Mouse (Mus musculus): ENCODE measurements around the gene Kcnk6. TPM values are rescaled to one million over a fixed set of nuclear protein-coding genes. Genes with fewer than 3 reads are reported as not detected.

Gene Kcnk6
- polyA plus RNA-seq (2014; fragmentation: Nextera tagmentation; extraction: Ambion mirVana), result 0.37 and 0.38 TPM in 2 replicates

- peak; percentile 26; the same call in 1 of the 2 replicates for ATAC-seq (ENCODE audit: insufficient number of reproducible peaks, low FRiP score, low TSS enrichment, low read depth)
- no peak within 1 kb of the TSS for H3K27ac ChIP-seq (replicated peaks; ENCODE audit: low read depth, low read length)
These were observed at the start of gene Kcnk6 for GRCm38 (mm10) chr7:29232247-29233013. TSS of gene Kcnk6 (minus strand) at chr7:29232515.

GRCm38 (mm10) chr7:29281201-29282073 lies 49.1 kb upstream of the Kcnk6 start, which contains the start of gene Spint2:
TSS of gene Spint2 (minus strand) at chr7:29281912.
- Histone ChIP-seq H3K4me2 (ENCODE audit: low read depth, severe bottlenecking) (peak within 1 kb of the TSS; percentile 98), H3K9me3 (ENCODE audit: control insufficient read depth, low read length) (no peaks in the 10 kb centered on the region), H3K4me3 (ENCODE audit: low read depth, low read length) (peak within 1 kb of the TSS; percentile 41), H3K36me3 (ENCODE audit: control insufficient read depth, insufficient read depth, low read length) (no peaks in the 10 kb centered on the region), H3K9ac (ENCODE audit: low read length) (peak within 1 kb of the TSS; percentile 77), H3K27me3 (ENCODE audit: control insufficient read depth, insufficient read depth, low read length) (peaks cover 12% of the 10 kb centered on the region), H3K4me1 (ENCODE audit: control insufficient read depth, insufficient read depth, low read length) (no peaks in the 10 kb centered on the region), H3K27ac (replicated peaks; ENCODE audit: low read depth, low read length) (no peak within 1 kb of the TSS)
- WGBS, result under 1% methylated on average over 74 of the region's 80 CpGs
- peak; percentile 77 for ATAC-seq (ENCODE audit: insufficient number of reproducible peaks, low FRiP score, low TSS enrichment, low read depth)
- DNase-seq (ENCODE audit: low spot score), result peak; percentile 78

More at GRCm38 (mm10) chr7:29232247-29233013, at the start of gene Kcnk6:
- peak; percentile 41 for DNase-seq (ENCODE audit: low spot score)
- Histone ChIP-seq H3K4me3 (ENCODE audit: low read depth, low read length) (peak within 1 kb of the TSS; percentile 53), H3K4me2 (ENCODE audit: low read depth, severe bottlenecking) (peak within 1 kb of the TSS; percentile 90), H3K9me3 (ENCODE audit: control insufficient read depth, low read length) (no peaks in the 10 kb centered on the region), H3K4me1 (ENCODE audit: control insufficient read depth, insufficient read depth, low read length) (no peaks in the 10 kb centered on the region), H3K9ac (ENCODE audit: low read length) (peak within 1 kb of the TSS; percentile 75), H3K27me3 (ENCODE audit: control insufficient read depth, insufficient read depth, low read length) (peaks cover 26% of the 10 kb centered on the region), H3K36me3 (ENCODE audit: control insufficient read depth, insufficient read depth, low read length) (no peaks in the 10 kb centered on the region)
- 2% methylated on average over 56 of the region's 62 CpGs for WGBS

GRCm38 (mm10) chr7:29280801-29281200 lies 48.5 kb upstream of the Kcnk6 start:
- no peak for DNase-seq (ENCODE audit: low spot score)
- no peak overlapping the region for H3K27ac ChIP-seq (replicated peaks; ENCODE audit: low read depth, low read length)
- H3K27me3 ChIP-seq (ENCODE audit: control insufficient read depth, insufficient read depth, low read length), result peaks cover 12% of the 10 kb centered on the region
- no peak overlapping the region for H3K9ac ChIP-seq (ENCODE audit: low read length)
- 0 out of 2 replicates have a peak, but pooled peaks cover 2% of the 10 kb centered on the region for H3K4me1 ChIP-seq (ENCODE audit: control insufficient read depth, insufficient read depth, low read length)
- no peaks in the 10 kb centered on the region for H3K36me3 ChIP-seq (ENCODE audit: control insufficient read depth, insufficient read depth, low read length)
- peak overlapping the region; percentile 98 for H3K4me2 ChIP-seq (ENCODE audit: low read depth, severe bottlenecking)
- H3K9me3 ChIP-seq (ENCODE audit: control insufficient read depth, low read length), result no peaks in the 10 kb centered on the region
- H3K4me3 ChIP-seq (ENCODE audit: low read depth, low read length), result peak overlapping the region; percentile 41
- 10% methylated on average over 13 of the region's 13 CpGs for WGBS
- no peak for ATAC-seq (ENCODE audit: insufficient number of reproducible peaks, low FRiP score, low TSS enrichment, low read depth)

- 0 out of 2 replicates have a peak, but pooled peaks cover 2% of the 10 kb centered on the region for H3K4me1 ChIP-seq (ENCODE audit: control insufficient read depth, insufficient read depth, low read length)
- no peak for DNase-seq (ENCODE audit: low spot score)
- H3K27ac ChIP-seq (replicated peaks; ENCODE audit: low read depth, low read length), result no peak overlapping the region
- H3K9me3 ChIP-seq (ENCODE audit: control insufficient read depth, low read length), result no peaks in the 10 kb centered on the region
- H3K9ac ChIP-seq (ENCODE audit: low read length), result no peak overlapping the region
- H3K4me2 ChIP-seq (ENCODE audit: low read depth, severe bottlenecking), result no peak overlapping the region
- no peaks in the 10 kb centered on the region for H3K36me3 ChIP-seq (ENCODE audit: control insufficient read depth, insufficient read depth, low read length)
- no peak overlapping the region for H3K4me3 ChIP-seq (ENCODE audit: low read depth, low read length)
- peaks cover 12% of the 10 kb centered on the region for H3K27me3 ChIP-seq (ENCODE audit: control insufficient read depth, insufficient read depth, low read length)
- no peak for ATAC-seq (ENCODE audit: insufficient number of reproducible peaks, low FRiP score, low TSS enrichment, low read depth)
- 70% methylated on average over 8 of the region's 8 CpGs for WGBS
These were observed 47.6 kb upstream of the Kcnk6 start for GRCm38 (mm10) chr7:29279924-29280323.

GRCm38 (mm10) chr7:29279261-29279660 lies 46.9 kb upstream of the Kcnk6 start:
- no peaks in the 10 kb centered on the region for H3K36me3 ChIP-seq (ENCODE audit: control insufficient read depth, insufficient read depth, low read length)
- peaks cover 12% of the 10 kb centered on the region for H3K27me3 ChIP-seq (ENCODE audit: control insufficient read depth, insufficient read depth, low read length)
- no peaks in the 10 kb centered on the region for H3K9me3 ChIP-seq (ENCODE audit: control insufficient read depth, low read length)
- no peak overlapping the region for H3K4me3 ChIP-seq (ENCODE audit: low read depth, low read length)
- H3K9ac ChIP-seq (ENCODE audit: low read length), result no peak overlapping the region
- H3K27ac ChIP-seq (replicated peaks; ENCODE audit: low read depth, low read length), result no peak overlapping the region
- H3K4me1 ChIP-seq (ENCODE audit: control insufficient read depth, insufficient read depth, low read length), result 0 out of 2 replicates have a peak, but pooled peaks cover 2% of the 10 kb centered on the region
- no peak for ATAC-seq (ENCODE audit: insufficient number of reproducible peaks, low FRiP score, low TSS enrichment, low read depth)
- no peak overlapping the region for H3K4me2 ChIP-seq (ENCODE audit: low read depth, severe bottlenecking)
- DNase-seq (ENCODE audit: low spot score), result no peak

GRCm38 (mm10) chr7:29277510-29277909 lies 45.2 kb upstream of the Kcnk6 start:
- Histone ChIP-seq H3K9me3 (ENCODE audit: control insufficient read depth, low read length) (no peaks in the 10 kb centered on the region), H3K4me3 (ENCODE audit: low read depth, low read length) (no peak overlapping the region), H3K9ac (ENCODE audit: low read length) (no peak overlapping the region), H3K36me3 (ENCODE audit: control insufficient read depth, insufficient read depth, low read length) (no peaks in the 10 kb centered on the region), H3K4me2 (ENCODE audit: low read depth, severe bottlenecking) (no peak overlapping the region), H3K4me1 (ENCODE audit: control insufficient read depth, insufficient read depth, low read length) (0 out of 2 replicates have a peak, but pooled peaks cover 2% of the 10 kb centered on the region), H3K27me3 (ENCODE audit: control insufficient read depth, insufficient read depth, low read length) (peaks cover 9% of the 10 kb centered on the region), H3K27ac (replicated peaks; ENCODE audit: low read depth, low read length) (no peak overlapping the region)
- no peak for DNase-seq (ENCODE audit: low spot score)
- 86% methylated on average over 4 of the region's 4 CpGs for WGBS
- ATAC-seq (ENCODE audit: insufficient number of reproducible peaks, low FRiP score, low TSS enrichment, low read depth), result no peak

GRCm38 (mm10) chr7:29276715-29277114 lies 44.4 kb upstream of the Kcnk6 start:
- H3K36me3 ChIP-seq (ENCODE audit: control insufficient read depth, insufficient read depth, low read length), result no peaks in the 10 kb centered on the region
- no peak overlapping the region for H3K4me2 ChIP-seq (ENCODE audit: low read depth, severe bottlenecking)
- H3K9me3 ChIP-seq (ENCODE audit: control insufficient read depth, low read length), result no peaks in the 10 kb centered on the region
- H3K9ac ChIP-seq (ENCODE audit: low read length), result no peak overlapping the region
- H3K4me3 ChIP-seq (ENCODE audit: low read depth, low read length), result no peak overlapping the region
- DNase-seq (ENCODE audit: low spot score), result no peak
- no peak overlapping the region for H3K27ac ChIP-seq (replicated peaks; ENCODE audit: low read depth, low read length)
- peaks cover 1% of the 10 kb centered on the region for H3K27me3 ChIP-seq (ENCODE audit: control insufficient read depth, insufficient read depth, low read length)
- no peak for ATAC-seq (ENCODE audit: insufficient number of reproducible peaks, low FRiP score, low TSS enrichment, low read depth)
- WGBS, result 23% methylated on average over 5 of the region's 5 CpGs
- H3K4me1 ChIP-seq (ENCODE audit: control insufficient read depth, insufficient read depth, low read length), result 0 out of 2 replicates have a peak, but pooled peaks cover 2% of the 10 kb centered on the region
